Mouse (Mus musculus) midbrain, embryonic 14.5 days (tissue): ENCODE data around the gene Gm11555. TPM values are rescaled to one million over a fixed set of nuclear protein-coding genes. Genes with fewer than 3 reads are reported as not detected.
"Not testable (repeated sequence)": the region's sequence is repeated elsewhere in the genome, so short reads cannot be mapped to it uniquely, and the experiment has no call there.

Experiments used
- ATAC-seq: fragments of 200-750 bp; cut with Nextera tagmentation; 2 replicates; pipeline ENCODE4 v1.8.0; 2017; ENCODE audit warnings: moderate number of reproducible peaks, moderate library complexity; ENCODE audit not compliant: low FRiP score, low TSS enrichment
- DNase-seq: peaks from one replicate; pipeline ENCODE4 v3.0.0-alpha.2; 2015
- H3K27ac ChIP-seq: fragments of 300-500 bp; sonication (generic); replicated peaks from 2 replicates; pipeline ENCODE4 v1.5.1; 2014; ENCODE audit warnings: mild to moderate bottlenecking, low read depth, low read length, moderate library complexity
- H3K27me3 ChIP-seq: fragments of 300-500 bp; sonication (generic); 2 replicates; pipeline ENCODE4 v1.6.1; 2014; ENCODE audit warnings: low read length, control low read depth, mixed read lengths; ENCODE audit not compliant: control insufficient read depth, insufficient read depth
- H3K36me3 ChIP-seq: fragments of 300-500 bp; sonication (generic); 2 replicates; pipeline ENCODE4 v1.6.1; 2014; ENCODE audit warnings: low read length, control low read depth; ENCODE audit not compliant: control insufficient read depth, insufficient read depth
- H3K4me1 ChIP-seq: fragments of 300-500 bp; sonication (generic); 2 replicates; pipeline ENCODE4 v1.6.1; 2014; ENCODE audit warnings: mild to moderate bottlenecking, antibody characterized with exemption, low read length, control low read depth; ENCODE audit not compliant: control insufficient read depth, insufficient read depth
- H3K4me2 ChIP-seq: fragments of 300-500 bp; sonication (generic); 2 replicates; pipeline ENCODE4 v1.6.1; 2014; ENCODE audit warnings: mild to moderate bottlenecking, low read length, moderate library complexity
- H3K4me3 ChIP-seq: fragments of 300-500 bp; sonication (generic); replicated peaks from 2 replicates; pipeline ENCODE4 v1.5.1; 2014; ENCODE audit warnings: low read depth, low read length
- H3K9ac ChIP-seq: fragments of 300-500 bp; sonication (generic); replicated peaks from 2 replicates; pipeline ENCODE4 v1.6.1; 2014; ENCODE audit warnings: mild to moderate bottlenecking, low read length, moderate library complexity
- H3K9me3 ChIP-seq: fragments of 300-500 bp; sonication (generic); 2 replicates; pipeline ENCODE4 v1.6.1; 2016; ENCODE audit warnings: low read length, control low read depth, mixed read lengths; ENCODE audit not compliant: control insufficient read depth
- WGBS: fragments of 180-500 bp; shearing (Covaris S2); extraction: QIAGEN DNeasy Blood & Tissue Kit; methylation state at CpG from one replicate; pipeline ENCODE4 v1.1.7; 2014; 5-methylcytosine and 5-hydroxymethylcytosine counted together
- polyA plus RNA-seq: library from polyadenylated mRNA; unstranded; fragments of >200 nt; fragmentation: Nextera tagmentation; extraction: Ambion mirVana; gene quantifications from 2 replicates; pipeline ENCODE4 v1.2.1, GENCODE M21; 2014

Gene Gm11555
- not detected in 2 replicates for polyA plus RNA-seq

DNA sequence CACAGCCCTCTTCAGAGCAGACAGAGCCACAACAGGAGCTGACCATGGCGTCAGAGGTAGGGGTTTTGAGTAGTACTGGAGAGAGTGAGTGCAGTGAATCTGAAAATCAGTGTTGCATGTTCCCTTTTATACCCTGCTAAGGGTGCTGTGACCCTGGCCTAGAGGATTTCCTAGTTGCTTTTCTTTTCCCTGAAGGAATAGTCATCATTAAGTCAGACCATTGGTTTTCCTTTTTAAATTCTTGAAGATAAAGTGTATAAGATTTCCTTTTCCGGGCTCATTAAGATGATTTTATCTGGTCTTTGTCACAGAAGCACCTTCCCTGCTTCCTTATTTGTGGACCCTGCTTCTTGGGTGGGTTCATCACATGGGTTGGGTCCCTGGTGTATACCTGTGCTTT is at the start of gene Gm11555:
Gene Gm11555 (minus strand): TSS at position 101 of the 400 bp plus-strand sequence.
- 84% methylated on average over 2 of the region's 2 CpGs for WGBS
- no peak for ATAC-seq

GRCm38 (mm10) chr11:99690463-99690862 is 40.4 kb upstream of the Gm11555 start, which contains the start of gene Gm14190:
Gene Gm14190, minus strand, starts transcription at chr11:99690740.
- no peaks in the 10 kb centered on the region for H3K36me3 ChIP-seq
- H3K27ac ChIP-seq = no peak within 1 kb of the TSS
- H3K9ac ChIP-seq = no peak within 1 kb of the TSS
- 93% methylated on average over 1 of the region's 1 CpGs for WGBS
- H3K27me3 ChIP-seq = no peaks in the 10 kb centered on the region
- no peak for ATAC-seq
- H3K4me1 ChIP-seq = no peaks in the 10 kb centered on the region
- no peak within 1 kb of the TSS for H3K4me2 ChIP-seq
- no peak for DNase-seq
- no peak within 1 kb of the TSS for H3K4me3 ChIP-seq
- no peaks in the 10 kb centered on the region for H3K9me3 ChIP-seq

More for the DNA sequence above, at the start of gene Gm11555:
- no peak within 1 kb of the TSS for H3K4me2 ChIP-seq
- H3K27ac ChIP-seq = no peak within 1 kb of the TSS
- no peak within 1 kb of the TSS for H3K4me3 ChIP-seq
- H3K9me3 ChIP-seq = no peaks in the 10 kb centered on the region
- H3K9ac ChIP-seq = no peak within 1 kb of the TSS
- no peaks in the 10 kb centered on the region for H3K27me3 ChIP-seq
- H3K36me3 ChIP-seq = no peaks in the 10 kb centered on the region
- DNase-seq = no peak
- H3K4me1 ChIP-seq = no peaks in the 10 kb centered on the region

- not testable (repeated sequence) for H3K9ac ChIP-seq, H3K27ac ChIP-seq, H3K27me3 ChIP-seq, H3K9me3 ChIP-seq, H3K36me3 ChIP-seq, H3K4me1 ChIP-seq, H3K4me3 ChIP-seq, ATAC-seq, H3K4me2 ChIP-seq, DNase-seq
- 86% methylated on average over 1 of the region's 1 CpGs for WGBS
Observed at GRCm38 (mm10) chr11:99685235-99685634, 35.2 kb upstream of the Gm11555 start.

- 91% methylated on average over 2 of the region's 2 CpGs for WGBS
Observed at GRCm38 (mm10) chr11:99683481-99683880, 33.4 kb upstream of the Gm11555 start.

GRCm38 (mm10) chr11:99665860-99666259 is 15.8 kb upstream of the Gm11555 start, which contains the start of gene Krtap4-6:
Gene Krtap4-6, minus strand, starts transcription at chr11:99665960.
- Histone ChIP-seq H3K4me3 (no peak within 1 kb of the TSS), H3K27me3 (no peaks in the 10 kb centered on the region), H3K36me3 (no peaks in the 10 kb centered on the region), H3K4me1 (no peaks in the 10 kb centered on the region), H3K9ac (no peak within 1 kb of the TSS), H3K27ac (no peak within 1 kb of the TSS), H3K4me2 (no peak within 1 kb of the TSS), H3K9me3 (no peaks in the 10 kb centered on the region)
- no peak for DNase-seq
- no peak for ATAC-seq

More at GRCm38 (mm10) chr11:99683481-99683880, 33.4 kb upstream of the Gm11555 start:
- no peak for ATAC-seq
- no peaks in the 10 kb centered on the region for H3K9me3 ChIP-seq
- no peaks in the 10 kb centered on the region for H3K4me1 ChIP-seq
- H3K9ac ChIP-seq = no peak overlapping the region
- no peak for DNase-seq
- no peaks in the 10 kb centered on the region for H3K27me3 ChIP-seq
- H3K4me3 ChIP-seq = no peak overlapping the region
- H3K4me2 ChIP-seq = no peak overlapping the region
- no peaks in the 10 kb centered on the region for H3K36me3 ChIP-seq
- no peak overlapping the region for H3K27ac ChIP-seq

DNA sequence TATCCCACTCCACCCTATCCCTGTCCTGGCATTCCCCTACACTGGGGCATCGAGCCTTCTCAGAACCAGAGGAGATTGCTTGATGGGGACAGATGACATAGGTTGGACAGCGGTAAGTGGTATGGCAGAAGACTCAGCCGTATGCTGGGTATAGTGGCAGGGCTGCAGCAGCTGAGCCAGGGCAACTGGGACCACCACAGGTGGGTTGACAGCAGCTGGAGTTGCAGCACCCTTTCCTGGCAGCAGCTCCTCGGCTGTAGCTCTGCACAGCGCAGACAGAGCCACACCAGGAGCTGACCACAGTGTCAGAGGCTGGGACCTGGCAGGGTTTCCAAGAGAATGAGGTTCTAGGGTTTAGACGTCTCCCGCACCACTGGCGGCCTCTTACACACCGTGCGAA is 12.8 kb upstream of the Gm11555 start:
- no peaks in the 10 kb centered on the region for H3K27me3 ChIP-seq
- ATAC-seq (no peak), DNase-seq (no peak)
- no peak overlapping the region for H3K4me2 ChIP-seq
- H3K27ac ChIP-seq = no peak overlapping the region
- H3K9ac ChIP-seq = no peak overlapping the region
- H3K4me1 ChIP-seq = no peaks in the 10 kb centered on the region
- 90% methylated on average over 10 of the region's 10 CpGs for WGBS
- H3K4me3 ChIP-seq = no peak overlapping the region
- no peaks in the 10 kb centered on the region for H3K9me3 ChIP-seq
- H3K36me3 ChIP-seq = no peaks in the 10 kb centered on the region

GRCm38 (mm10) chr11:99659256-99659655 is 9.2 kb upstream of the Gm11555 start:
- Histone ChIP-seq H3K4me1 (no peaks in the 10 kb centered on the region), H3K9ac (no peak overlapping the region), H3K36me3 (no peaks in the 10 kb centered on the region), H3K27ac (no peak overlapping the region), H3K4me3 (no peak overlapping the region), H3K4me2 (no peak overlapping the region), H3K27me3 (no peaks in the 10 kb centered on the region), H3K9me3 (no peaks in the 10 kb centered on the region)
- WGBS = 89% methylated on average over 4 of the region's 4 CpGs
- DNase-seq = no peak
- ATAC-seq = no peak

DNA sequence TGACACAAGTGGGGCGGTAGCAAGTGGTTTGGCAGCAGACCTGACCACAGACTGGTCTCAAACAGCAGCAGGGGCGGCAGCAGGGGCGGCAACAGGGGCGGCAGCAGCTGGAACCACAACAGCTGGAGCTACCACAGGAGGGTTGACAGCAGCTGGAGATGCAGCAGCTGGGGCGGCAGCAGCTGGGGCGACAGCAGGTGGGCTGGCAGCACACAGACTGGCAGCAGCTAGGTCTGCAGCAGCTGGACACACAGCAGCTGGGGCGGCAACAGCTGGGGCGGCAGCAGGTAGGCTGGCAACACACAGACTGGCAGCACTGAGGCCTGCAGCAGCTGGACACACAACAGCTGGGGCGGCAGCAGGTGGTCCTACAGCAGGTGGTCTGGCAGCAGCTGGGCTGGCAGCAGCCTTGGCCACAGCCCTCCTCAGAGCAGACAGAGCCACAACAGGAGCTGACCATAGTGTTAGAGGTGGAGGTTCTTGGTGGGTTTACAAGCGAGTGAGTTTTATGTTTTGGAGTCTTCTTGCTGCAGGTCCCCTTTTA is 8.5 kb upstream of the Gm11555 start, which contains the start of gene Gm11563:
Gene Gm11563 (minus strand): TSS at position 494 of the 544 bp plus-strand sequence.
- not testable (repeated sequence) for H3K9me3 ChIP-seq, H3K36me3 ChIP-seq, H3K9ac ChIP-seq, H3K4me2 ChIP-seq, ATAC-seq, H3K27ac ChIP-seq, H3K4me1 ChIP-seq, H3K27me3 ChIP-seq, H3K4me3 ChIP-seq, DNase-seq
- 72% methylated on average over 10 of the region's 10 CpGs for WGBS

DNA sequence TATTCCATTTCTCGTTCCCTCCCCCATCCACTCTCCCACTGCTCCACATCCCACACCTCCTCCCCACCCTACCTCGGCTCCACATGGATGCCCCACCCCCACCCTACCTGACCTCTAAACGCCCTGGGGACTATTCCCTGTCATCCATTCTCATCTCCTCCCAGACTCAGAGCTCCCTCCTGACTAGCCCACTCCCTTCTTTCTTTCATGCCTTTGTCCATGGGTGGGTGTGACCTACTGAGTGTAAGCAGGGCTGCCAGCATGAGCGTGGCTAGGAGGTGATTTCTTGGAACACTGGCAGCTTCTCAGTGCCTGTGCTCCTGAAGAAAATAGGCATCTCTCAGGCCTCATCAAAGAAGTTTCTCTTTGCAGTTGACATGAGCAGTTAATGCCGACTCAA is 7.0 kb upstream of the Gm11555 start:
- WGBS = 58% methylated on average over 5 of the region's 5 CpGs
- DNase-seq = no peak
- no peaks in the 10 kb centered on the region for H3K9me3 ChIP-seq

More for the DNA sequence above, 7.0 kb upstream of the Gm11555 start:
- H3K36me3 ChIP-seq = no peaks in the 10 kb centered on the region
- H3K4me1 ChIP-seq = no peaks in the 10 kb centered on the region
- no peak for ATAC-seq
- no peak overlapping the region for H3K4me2 ChIP-seq
- no peaks in the 10 kb centered on the region for H3K27me3 ChIP-seq
- no peak overlapping the region for H3K9ac ChIP-seq
- no peak overlapping the region for H3K4me3 ChIP-seq
- H3K27ac ChIP-seq = no peak overlapping the region
